Mouse (Mus musculus): ENCODE measurements around the gene Vps35l.

DNA sequence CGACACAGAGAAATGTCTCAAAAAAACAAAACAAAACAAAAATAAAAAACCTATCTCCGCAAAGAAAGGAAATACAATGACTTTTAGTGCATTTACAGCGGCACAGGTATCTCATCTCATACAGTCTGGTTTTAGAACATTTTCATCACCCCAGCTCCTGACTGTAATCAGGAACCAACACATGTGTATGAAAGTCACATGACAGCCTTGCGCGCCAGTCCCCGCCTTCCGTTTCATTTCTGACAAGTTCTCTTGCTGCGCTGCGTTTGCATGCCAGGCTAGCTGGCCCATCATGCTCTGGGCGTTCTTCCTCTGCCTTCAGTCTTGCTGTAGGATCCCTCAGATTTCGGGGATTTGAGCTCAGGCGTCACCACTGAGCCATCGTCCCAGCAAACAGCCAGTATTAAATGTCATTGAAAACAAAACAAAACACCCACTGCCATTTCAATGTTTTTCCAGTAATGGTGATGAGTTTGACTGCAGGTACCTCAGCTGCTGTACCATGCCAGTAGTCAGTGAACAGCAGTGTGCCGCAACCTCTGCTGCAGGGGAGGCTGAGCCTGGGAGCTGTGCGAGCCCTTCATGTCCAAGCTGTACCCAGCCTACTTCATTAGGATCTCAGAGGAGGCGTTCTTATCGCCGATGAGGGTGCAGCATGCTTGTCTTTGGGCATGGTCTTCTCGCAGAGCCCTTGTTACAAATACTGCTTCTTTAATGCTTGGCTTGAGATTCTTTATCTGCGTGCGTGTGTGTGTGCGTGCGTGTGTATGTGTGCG, 16.7 kb downstream of the Vps35l start:
- TF ChIP-seq CTCF (IDR thresholded peaks at IDR 0.05; ENCODE audit: insufficient read depth, low read length) (no peak), POLR2A (IDR thresholded peaks at IDR 0.05; ENCODE audit: borderline replicate concordance, extremely low read depth, low read depth, low read length) (no peak)
